Mouse (Mus musculus) testis, postnatal 14 days (tissue): Measurements from ENCODE around the gene Sf3a1.
"Not testable (repeated sequence)": the region's sequence is repeated elsewhere in the genome, so short reads cannot be mapped to it uniquely, and the experiment has no call there.

Experiments
- DNase-seq: peaks from one replicate; pipeline ENCODE4 v3.0.0; 2021; ENCODE audit warnings: low spot score

The Sf3a1 gene

DNA sequence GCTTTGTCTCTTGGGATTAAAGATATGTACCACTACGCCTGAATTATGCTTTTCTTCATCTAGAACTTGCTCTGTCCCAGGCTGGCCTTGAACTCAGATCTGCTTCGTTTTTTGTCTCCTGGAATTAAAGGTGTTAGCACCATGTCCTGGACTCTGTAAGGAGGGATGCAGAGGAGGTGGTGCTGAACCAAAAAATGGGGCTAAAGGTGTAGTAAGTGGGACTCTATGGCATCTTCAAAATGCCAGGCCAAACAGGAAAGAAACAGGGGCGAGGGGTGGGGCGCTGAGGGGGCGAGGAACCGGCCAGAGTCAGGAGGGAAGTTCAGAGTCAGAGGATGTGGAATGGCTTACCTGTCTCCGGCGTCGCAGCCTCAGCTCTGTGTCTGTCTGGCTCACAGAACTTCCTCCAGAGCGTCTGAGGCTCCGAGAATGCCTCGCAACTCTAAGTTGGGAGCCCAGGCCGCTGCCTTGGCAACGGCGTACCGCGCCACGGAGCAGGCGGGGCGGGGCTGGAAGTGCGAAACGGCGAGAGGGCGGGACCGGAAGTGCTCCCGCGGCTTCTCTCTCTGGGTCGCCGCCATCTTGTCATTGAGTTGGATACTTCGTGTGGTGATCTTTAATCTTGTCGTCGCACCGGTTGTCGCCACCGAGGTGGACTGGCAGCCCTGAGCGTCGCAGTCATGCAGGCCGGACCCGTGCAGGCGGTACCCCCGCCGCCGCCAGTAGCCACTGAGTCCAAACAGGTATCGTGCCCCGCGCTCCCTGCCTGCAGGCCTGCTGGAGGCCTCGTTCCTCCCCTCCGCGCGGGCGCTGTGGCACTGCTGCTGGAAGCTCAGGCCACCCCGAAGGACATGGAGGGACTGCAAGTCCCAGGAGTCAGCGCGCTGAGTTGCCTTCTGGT is at the start of gene Sf3a1, which contains the start of gene Ccdc157:
Sf3a1 (plus strand) TSS at position 543 of the 901 bp plus-strand sequence.
Ccdc157 (minus strand) TSS at position 486 of the 901 bp plus-strand sequence.
- DNase-seq: peak; percentile 94

- no peak for DNase-seq
These were observed 48.1 kb upstream of the Sf3a1 start for GRCm38 (mm10) chr11:4112033-4112432.

DNA sequence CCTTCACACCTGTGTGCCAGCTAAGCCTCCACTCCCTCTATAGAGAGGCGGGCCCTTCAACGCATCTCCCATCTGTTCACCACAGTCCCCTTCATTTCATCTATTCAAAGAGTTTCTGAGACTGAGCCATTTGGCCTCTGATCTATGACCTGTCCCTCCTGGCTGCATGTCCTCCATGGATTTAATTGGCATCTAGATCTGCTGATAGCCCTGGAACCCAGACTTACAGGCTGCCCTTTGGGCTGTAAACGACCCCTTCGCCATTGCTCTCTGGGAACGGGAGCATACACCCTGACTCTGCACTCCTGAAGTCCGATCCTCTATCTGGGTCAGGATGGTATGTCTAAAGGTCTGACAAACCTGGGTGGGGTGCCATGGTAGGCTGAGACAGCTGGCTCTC is 47.3 kb upstream of the Sf3a1 start:
- no peak for DNase-seq

- no peak for DNase-seq
These were observed 46.7 kb upstream of the Sf3a1 start for GRCm38 (mm10) chr11:4113496-4113895.

DNA sequence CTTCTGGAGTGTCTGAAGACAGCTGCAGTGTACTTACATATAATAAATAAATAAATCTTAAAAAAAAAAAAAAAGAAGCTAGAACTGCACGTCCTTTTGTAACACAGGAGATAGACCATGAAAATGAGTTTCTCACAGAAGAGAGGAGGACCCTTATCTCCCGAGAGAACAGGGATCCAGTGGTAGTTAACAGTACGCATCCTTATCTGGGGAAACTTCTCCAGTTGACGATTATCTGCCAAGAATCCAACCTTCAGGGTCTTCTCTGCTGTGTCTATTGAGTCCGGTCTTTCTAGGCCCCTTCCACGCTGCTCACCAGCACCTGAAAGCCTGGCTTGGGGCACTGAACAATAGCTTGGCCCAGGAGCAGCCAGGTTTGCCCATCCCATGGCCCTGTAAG is 46.2 kb upstream of the Sf3a1 start:
- no peak for DNase-seq

GRCm38 (mm10) chr11:4114541-4114940 is 45.6 kb upstream of the Sf3a1 start:
- not testable (repeated sequence) for DNase-seq

GRCm38 (mm10) chr11:4115407-4115806 is 44.7 kb upstream of the Sf3a1 start:
- DNase-seq: no peak

DNA sequence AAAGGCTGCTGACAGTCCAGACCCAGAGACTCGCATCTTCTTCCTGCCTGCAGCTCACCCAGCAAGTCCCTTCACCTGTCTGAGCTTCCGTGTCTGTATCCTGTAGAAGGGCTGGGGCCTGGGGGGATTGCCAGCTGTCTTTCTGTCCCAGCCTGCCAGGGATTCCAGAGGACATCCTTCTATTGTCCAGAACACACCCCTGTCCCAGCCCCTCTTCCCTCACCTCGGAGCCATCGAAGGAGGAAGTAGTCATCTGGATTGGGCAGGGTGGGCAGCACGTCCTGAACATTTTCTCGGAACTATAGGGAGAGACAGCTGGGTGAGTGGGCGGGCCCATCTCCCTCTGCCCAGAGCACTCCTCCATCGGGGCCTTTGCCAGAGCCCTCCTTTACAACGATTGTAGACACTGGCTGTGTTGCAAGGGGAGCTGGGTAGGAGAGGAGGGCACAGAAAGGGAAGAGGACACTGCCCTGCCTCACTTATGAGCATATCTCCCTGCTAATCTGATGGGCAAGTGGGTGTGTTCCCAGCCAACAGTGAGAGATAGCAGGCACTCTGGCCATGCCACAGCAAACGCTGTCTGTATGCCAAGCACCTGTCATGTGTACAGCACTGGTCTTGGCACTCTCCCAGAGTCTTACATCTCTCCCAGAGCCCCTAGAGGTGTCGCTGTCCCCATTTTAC is 43.5 kb upstream of the Sf3a1 start:
- no peak for DNase-seq

DNA sequence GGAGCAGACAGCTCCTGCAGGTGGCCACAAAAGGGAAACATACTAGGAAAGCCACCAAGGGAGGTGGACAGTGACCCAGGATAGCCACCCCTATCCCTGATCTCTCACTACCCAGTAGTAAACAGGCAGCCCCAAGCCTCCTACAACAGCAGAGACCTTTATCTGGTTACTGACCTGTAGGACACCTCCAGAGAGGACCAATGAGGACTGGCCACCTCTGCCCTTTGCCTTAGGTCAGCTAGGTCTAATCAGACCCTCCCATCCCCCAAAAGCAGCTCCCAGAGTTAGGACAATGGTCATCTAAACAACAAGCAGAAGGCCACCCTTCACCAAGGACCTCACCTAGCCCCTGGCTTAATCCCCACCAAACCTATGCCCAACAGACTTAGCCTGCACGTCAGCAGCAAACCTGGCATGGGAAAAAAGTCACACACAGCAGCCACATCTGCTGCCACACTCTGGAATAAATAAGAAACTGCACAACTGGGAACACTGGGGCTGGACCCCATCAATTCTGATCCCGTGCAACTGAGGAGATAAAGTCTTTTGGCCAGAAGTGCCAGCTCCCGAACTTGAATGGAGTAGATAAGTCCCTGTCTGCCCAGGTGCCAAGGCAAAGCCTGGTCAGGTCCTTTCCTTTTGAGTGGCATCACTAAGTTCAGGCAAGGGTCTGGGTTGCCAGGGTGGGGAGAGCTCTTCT is 42.6 kb upstream of the Sf3a1 start:
- DNase-seq: no peak

GRCm38 (mm10) chr11:4118081-4118921 is 41.8 kb upstream of the Sf3a1 start:
- peak; percentile 70 for DNase-seq

GRCm38 (mm10) chr11:4119635-4120034 is 40.5 kb upstream of the Sf3a1 start:
- no peak for DNase-seq

- DNase-seq: no peak
These were observed 38.5 kb upstream of the Sf3a1 start for GRCm38 (mm10) chr11:4121691-4122090.

DNA sequence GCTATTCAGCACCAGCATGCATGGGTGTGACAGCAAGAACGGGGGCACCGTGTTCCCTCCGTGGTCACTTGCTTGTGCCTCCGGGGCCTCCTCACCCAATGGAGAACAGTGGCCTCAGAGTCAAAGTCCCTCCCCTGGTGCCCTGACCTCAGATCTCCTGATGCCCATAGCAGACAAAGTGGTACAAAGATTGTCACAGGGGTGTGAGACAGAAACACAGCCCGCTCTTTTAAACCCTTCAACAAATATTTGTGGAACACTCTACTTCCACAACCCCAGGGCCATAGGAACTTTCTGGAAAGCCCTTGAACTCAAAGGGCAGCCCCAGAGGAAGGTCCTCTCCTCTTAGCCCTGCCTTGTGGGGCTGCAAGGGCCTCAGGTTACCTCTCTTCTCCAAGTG is 37.9 kb upstream of the Sf3a1 start:
- no peak for DNase-seq

DNA sequence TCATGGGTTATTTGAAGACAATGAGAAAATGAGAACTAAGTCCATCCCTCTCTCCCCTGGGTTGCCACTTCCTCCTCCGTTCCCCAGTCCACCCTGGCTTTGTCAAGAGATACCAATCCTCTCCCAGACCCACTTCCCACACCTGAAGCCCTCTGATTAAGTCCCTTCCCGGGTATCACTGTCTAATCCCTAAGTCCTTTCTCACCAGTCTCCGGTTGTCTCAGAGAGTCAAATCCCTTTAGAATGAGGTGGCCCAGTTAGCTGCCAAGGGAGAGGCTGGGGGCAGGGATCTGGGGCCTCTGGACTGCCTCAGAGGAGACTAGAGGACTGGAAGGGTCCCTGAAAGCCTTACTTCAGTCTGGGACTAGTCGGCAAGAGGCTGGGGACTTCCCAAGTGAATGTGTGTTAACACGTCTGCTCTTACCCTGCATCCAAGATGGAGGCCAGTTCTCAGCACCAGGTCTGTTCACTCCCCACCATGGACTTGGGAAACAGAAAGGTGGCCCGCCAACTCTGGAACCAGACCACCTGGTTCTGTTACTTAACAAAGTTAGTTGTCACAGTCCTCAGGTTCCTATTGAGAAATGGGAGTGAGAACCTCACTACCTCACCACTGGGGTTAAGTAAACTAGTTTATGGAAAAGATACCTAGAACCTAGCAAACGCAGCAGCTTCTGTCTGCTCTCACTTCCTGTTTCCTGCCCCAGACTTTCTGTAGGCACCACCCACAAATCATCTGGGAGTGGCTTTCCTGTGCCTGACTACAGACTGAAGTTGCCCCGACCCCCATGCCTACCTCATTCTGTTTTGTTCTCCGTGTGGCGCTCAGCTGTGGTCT is 37.2 kb upstream of the Sf3a1 start, which contains the start of gene Sec14l2:
Sec14l2 (minus strand) TSS at position 674 of the 838 bp plus-strand sequence.
- DNase-seq: no peak

DNA sequence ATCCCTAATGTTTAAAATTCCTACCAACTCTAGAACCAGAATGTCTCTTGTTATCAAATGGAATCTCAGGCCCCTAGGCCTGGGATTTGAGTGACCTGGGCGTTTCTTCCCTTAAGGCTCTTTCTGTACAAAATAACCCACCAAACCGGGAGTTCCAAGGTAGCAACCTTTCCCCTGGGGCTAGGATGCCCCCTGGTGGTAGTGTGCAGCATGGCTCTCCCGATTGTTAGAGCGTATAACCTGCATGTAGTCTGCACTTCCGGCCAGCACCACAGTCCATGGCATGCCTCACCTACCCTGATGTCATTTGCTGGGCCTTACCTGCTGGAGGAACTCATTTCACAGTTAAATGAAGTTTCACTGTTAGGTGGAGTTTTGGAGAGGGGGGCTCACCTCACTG is 36.2 kb upstream of the Sf3a1 start:
- DNase-seq: no peak

GRCm38 (mm10) chr11:4127059-4127458 is 33.1 kb upstream of the Sf3a1 start:
- no peak for DNase-seq

DNA sequence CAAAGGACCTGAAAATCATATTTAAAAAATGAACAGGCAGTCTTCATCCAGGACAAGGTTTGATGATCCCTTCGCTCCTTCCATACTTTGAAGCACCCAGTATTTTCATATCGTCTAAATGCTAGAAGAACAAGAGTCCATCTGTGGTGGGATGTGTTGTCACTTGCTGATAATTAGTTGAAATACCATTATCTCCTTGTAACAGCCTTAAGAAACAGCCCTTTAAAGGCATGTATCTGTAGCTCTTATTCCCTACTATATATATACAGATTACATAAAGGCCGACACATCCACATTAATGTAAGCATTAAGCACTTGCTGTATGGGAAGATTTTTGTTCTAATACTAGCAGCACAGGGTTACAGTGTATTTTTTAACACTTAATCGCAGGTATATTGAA is 31.7 kb upstream of the Sf3a1 start:
- not testable (repeated sequence) for DNase-seq

- peak; percentile 62 for DNase-seq
These were observed 26.7 kb upstream of the Sf3a1 start for GRCm38 (mm10) chr11:4133450-4133849.

DNA sequence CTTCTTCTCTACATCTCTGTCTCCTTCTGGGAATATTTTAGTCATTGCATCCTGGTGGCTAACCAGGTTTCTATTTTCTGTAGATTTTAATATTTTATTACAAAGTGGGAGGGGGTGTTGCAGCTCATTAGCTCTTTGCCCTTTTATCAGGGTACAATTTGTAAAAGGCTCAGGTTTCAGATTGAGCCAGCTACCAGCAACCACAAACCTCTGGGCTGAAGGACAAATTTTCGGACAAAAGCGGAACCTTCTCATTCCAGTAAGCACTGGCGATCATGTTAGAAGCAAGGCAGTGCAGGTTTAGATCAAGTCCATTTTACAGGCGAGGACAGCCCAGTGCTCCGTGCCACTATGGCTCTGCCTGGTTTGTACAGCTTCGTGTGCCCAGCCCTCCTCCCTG is 25.8 kb upstream of the Sf3a1 start:
- DNase-seq: no peak
